Mouse (Mus musculus): ENCODE measurements at regions not wholly inside any gene's neighbourhood (a gene's known extent, or its start where the extent isn't known, plus 50 kb on each side); places are given as distances from the start of the nearest gene placed in this dataset.

DNA sequence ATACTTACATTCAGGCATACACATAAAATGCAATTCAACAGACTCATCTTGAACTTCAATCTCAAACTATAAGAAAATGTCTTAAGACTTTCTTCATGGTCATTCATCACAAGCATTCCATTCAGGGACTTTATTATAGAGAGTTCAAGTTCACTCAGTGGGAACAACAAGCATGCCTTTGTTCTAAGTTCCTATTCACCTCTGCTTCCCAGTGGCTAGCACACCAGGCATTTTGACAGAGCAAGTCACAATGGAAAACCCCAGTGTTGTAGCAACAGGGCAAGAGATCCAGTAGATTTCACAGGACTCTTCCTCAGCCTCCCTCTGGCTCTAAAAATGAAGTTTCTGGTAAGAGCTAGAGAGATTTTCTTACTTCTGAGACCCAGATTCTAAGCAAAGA is 595.8 kb upstream of the Clint1 start:
- no peak for TF ChIP-seq CTCF (IDR thresholded peaks at IDR 0.05; ENCODE audit: borderline replicate concordance, insufficient read depth, low read depth, low read length)
- no peak for TF ChIP-seq POLR2A (IDR thresholded peaks at IDR 0.05; ENCODE audit: borderline replicate concordance, insufficient read depth, low read length)

All from cerebellum, adult 2 months (tissue).